Mouse (Mus musculus): ENCODE measurements at regions not wholly inside any gene's neighbourhood (a gene's known extent, or its start where the extent isn't known, plus 50 kb on each side); places are given as distances from the start of the nearest gene placed in this dataset.

GRCm38 (mm10) chr13:82360711-82361110 is 577.8 kb downstream of the Cetn3 start:
- intact Hi-C loops (cut with DNase I): loop anchor here (5.0 kb wide), 2 partner anchors 93 to 138 kb away; no protein-coding TSS in a partner anchor
- DNase-seq: no peak

- intact Hi-C loops (cut with DNase I): loop anchor here (5.0 kb wide), 2 partner anchors 94 to 139 kb away; no protein-coding TSS in a partner anchor
- DNase-seq: no peak
These were observed 578.5 kb downstream of the Cetn3 start for GRCm38 (mm10) chr13:82361379-82361778.

GRCm38 (mm10) chr13:82366768-82367167 is 583.9 kb downstream of the Cetn3 start:
- intact Hi-C loops (cut with DNase I): no loop called here
- no peak for DNase-seq

GRCm38 (mm10) chr13:82371579-82371978 is 588.7 kb downstream of the Cetn3 start:
- intact Hi-C loops (cut with DNase I): no loop called here
- no peak for DNase-seq

DNA sequence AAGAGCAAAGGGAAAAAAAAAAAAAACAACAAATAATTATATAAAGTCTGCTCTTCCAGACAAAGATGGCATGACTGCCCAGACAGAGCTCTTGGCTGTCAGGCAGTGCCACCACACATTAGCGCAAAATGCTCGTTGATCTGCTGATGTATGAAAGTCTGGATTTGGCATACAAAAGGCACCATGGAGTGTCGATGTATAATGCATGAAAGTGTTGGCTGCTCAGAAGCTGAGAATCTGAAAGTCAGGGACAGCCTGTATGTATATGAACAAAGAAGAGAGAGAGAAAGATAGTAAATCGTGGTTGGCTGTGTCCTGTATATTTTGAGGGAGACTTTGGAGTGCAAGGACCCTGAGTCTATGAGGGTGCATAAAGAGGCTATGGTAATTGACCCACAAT is 589.7 kb downstream of the Cetn3 start:
- intact Hi-C loops (cut with DNase I): no loop called here
- no peak for DNase-seq

- intact Hi-C loops (cut with DNase I): no loop called here
These were observed 610.0 kb downstream of the Cetn3 start for GRCm38 (mm10) chr13:82392908-82393307.

GRCm38 (mm10) chr13:82393496-82393895 is 610.6 kb downstream of the Cetn3 start:
- intact Hi-C loops (cut with DNase I): no loop called here

More at GRCm38 (mm10) chr13:82392908-82393307, 610.0 kb downstream of the Cetn3 start:
- DNase-seq: no peak

GRCm38 (mm10) chr13:82413677-82414076 is 630.8 kb downstream of the Cetn3 start:
- intact Hi-C loops (cut with DNase I): no loop called here
- DNase-seq: no peak

More at GRCm38 (mm10) chr13:82393496-82393895, 610.6 kb downstream of the Cetn3 start:
- no peak for DNase-seq

DNA sequence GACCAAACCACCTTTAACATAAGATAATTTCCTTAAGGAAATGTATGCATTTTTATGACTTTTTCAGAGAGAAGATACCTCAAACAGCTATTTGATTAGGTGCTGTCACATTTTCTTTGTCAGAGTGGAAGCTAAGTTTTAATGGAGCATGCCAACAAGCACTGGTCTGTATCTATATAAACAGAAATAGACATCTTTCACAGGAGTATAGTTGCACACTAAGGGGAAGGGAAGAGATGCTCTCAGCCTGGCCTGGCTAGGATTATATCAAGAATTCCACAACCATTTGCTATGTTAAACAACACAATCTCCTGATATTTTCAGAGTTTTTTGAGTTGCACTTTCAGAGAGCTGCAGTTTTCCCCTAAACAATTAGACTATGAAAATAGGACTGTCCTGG is 638.1 kb downstream of the Cetn3 start:
- intact Hi-C loops (cut with DNase I): no loop called here
- DNase-seq: no peak

DNA sequence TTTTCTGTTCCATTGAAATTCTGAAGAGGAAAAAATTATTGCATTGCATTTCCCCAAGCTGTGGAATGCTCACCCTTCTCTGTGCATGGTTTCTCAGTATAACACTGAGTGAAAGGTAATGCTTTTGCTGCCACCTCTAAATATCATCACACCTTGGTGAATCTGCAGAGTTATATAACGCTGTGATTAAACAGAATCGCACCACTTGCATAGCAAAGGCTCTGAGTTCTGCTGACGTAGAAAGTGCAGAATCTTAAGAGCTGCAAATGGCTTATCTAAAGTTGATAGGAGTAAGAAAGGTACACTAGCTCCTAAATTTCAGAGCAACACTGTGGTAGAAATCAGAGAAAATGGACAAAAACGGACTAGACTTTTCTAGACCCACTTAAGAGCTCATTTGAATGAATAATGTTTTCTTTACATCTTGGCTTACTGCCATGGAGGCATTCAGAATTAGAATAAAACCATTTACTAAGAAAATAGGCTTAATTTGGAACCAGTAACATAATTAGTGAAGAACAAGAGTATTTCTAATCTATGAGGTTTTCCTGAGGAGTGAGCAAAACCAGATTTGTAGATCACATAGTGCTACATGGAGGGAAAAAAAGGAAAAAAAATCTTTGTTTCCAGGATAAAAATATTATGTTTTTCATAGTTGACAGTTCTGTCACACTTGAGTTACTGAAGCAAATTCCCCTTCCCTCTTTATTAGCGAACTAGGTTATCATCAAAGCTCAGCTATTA is 641.2 kb downstream of the Cetn3 start:
- intact Hi-C loops (cut with DNase I): no loop called here
- no peak for DNase-seq

GRCm38 (mm10) chr13:82424732-82425341 is 642.0 kb downstream of the Cetn3 start:
- peak; percentile 3 to 21 for DNase-seq
- intact Hi-C loops (cut with DNase I): no loop called here

GRCm38 (mm10) chr13:82432411-82432810 is 649.5 kb downstream of the Cetn3 start:
- DNase-seq: no peak
- intact Hi-C loops (cut with DNase I): no loop called here

DNA sequence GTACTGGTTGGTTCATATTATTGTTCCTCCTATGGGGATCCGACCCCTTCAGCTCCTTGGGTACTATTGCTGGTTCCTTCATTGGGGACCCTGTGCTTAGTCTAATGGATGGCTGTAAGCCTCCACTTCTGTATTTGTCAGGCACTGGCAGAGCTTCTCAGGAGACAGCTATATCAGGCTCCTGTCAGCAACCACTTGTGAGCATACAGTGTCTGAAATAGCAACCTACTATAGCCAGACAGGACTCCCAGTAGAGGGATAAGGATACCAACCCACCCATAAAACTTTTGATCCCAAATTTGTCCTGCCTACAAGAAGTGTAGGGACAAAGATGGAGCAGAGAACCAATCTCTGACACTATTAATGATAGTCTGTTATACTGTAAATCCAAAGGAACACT is 656.4 kb downstream of the Cetn3 start:
- intact Hi-C loops (cut with DNase I): no loop called here
- no peak for DNase-seq

- no peak for DNase-seq
- intact Hi-C loops (cut with DNase I): no loop called here
These were observed 670.8 kb downstream of the Cetn3 start for GRCm38 (mm10) chr13:82453650-82454049.

- intact Hi-C loops (cut with DNase I): no loop called here
- no peak for DNase-seq
These were observed 700.5 kb downstream of the Cetn3 start for GRCm38 (mm10) chr13:82483265-82483929.

DNA sequence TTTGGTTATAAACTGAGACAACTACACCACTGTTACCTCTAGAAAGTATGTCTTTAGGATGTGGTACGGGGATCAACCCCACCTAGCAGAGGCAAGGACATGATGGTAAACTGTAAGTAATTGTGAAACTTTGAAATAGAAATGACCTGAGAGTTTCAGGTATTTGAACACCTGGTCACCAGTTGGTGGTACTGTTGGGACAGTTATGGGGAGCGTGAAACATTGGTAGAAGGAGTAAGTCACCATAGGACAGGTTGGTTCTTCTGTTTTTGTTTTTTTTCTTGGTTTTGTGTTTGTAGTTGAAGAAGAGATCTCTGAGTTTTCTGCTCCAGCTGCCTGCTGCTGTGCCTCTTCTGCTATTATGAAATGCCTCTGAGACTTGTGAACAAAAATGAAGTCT is 713.7 kb downstream of the Cetn3 start:
- intact Hi-C loops (cut with DNase I): loop anchor here (10.0 kb wide), 1 partner anchor 1158 kb away; no protein-coding TSS in a partner anchor
- no peak for DNase-seq

GRCm38 (mm10) chr13:82508176-82508575 is 725.3 kb downstream of the Cetn3 start:
- intact Hi-C loops (cut with DNase I): no loop called here
- no peak for DNase-seq

- intact Hi-C loops (cut with DNase I): no loop called here
- no peak for DNase-seq
These were observed 726.6 kb downstream of the Cetn3 start for GRCm38 (mm10) chr13:82509512-82509911.
